Mouse (Mus musculus): ENCODE results near the gene Gfm2. TPM values are rescaled to one million over a fixed set of nuclear protein-coding genes. Genes with fewer than 3 reads are reported as not detected.
A peak's percentile ranks its signal among the peaks of the same experiment; 100 is the strongest.
"Not testable (repeated sequence)": the region's sequence is repeated elsewhere in the genome, so short reads cannot be mapped to it uniquely, and the experiment has no call there.

The Gfm2 gene
- polyA plus RNA-seq (2015; fragmentation: Nextera tagmentation; extraction: Ambion mirVana) = 12.7 and 13.1 TPM in 2 replicates

- TF ChIP-seq CTCF (IDR thresholded peaks at IDR 0.05; ENCODE audit: low read depth) (no peak), EP300 (optimal IDR thresholded peaks at IDR 0.05) (no peak)
- peak; percentile 89 for DNase-seq (ENCODE audit: low spot score)
- WGBS = under 1% methylated on average over 57 of the region's 57 CpGs
- Histone ChIP-seq H3K9ac (ENCODE audit: low read length) (peak within 1 kb of the TSS; percentile 90), H3K27me3 (ENCODE audit: control insufficient read depth, insufficient read depth, low read length) (no peaks in the 10 kb centered on the region), H3K9me3 (ENCODE audit: control insufficient read depth, low read length) (no peaks in the 10 kb centered on the region), H3K4me1 (replicated peaks; ENCODE audit: control insufficient read depth, insufficient read depth) (no peaks in the 10 kb centered on the region), H3K4me3 (ENCODE audit: low read depth, low read length) (peak within 1 kb of the TSS; percentile 88), H3K4me2 (replicated peaks; ENCODE audit: low read depth) (peak within 1 kb of the TSS; percentile 59), H3K36me3 (ENCODE audit: control insufficient read depth, insufficient read depth, low read length) (peaks cover 11% of the 10 kb centered on the region), H3K27ac (replicated peaks) (peak within 1 kb of the TSS; percentile 89)
- ATAC-seq (ENCODE audit: low FRiP score, low TSS enrichment) = peak; percentile 99
Observed at GRCm38 (mm10) chr13:97137466-97138400, at the start of gene Gfm2, which contains the start of gene Nsa2. Gene Gfm2 (plus strand): TSS chr13:97137937. Gene Nsa2 (minus strand): TSS chr13:97137937.

DNA sequence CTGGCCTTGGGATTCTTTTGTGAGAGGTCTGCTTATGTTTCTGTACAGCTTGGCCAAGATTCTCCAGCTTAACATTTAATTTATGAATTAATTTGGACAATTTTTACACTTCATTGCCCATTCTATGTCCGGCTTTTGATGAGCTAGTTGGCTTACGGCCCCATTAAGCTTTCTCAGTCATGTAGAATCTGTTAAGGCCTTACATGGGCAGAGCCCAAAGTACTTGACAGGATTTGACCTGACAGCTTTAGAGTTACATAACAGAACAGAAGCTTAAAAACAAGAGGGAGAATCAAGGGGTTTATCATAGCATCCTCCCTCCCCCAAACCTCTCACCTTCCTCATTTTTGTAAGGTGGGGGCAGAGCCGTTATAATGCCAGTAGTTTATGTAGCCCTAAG lies 49.6 kb upstream of the Gfm2 start:
- Histone ChIP-seq H3K27ac (replicated peaks) (no peak overlapping the region), H3K36me3 (ENCODE audit: control insufficient read depth, insufficient read depth, low read length) (no peaks in the 10 kb centered on the region), H3K4me3 (ENCODE audit: low read depth, low read length) (no peak overlapping the region), H3K4me2 (replicated peaks; ENCODE audit: low read depth) (no peak overlapping the region), H3K9ac (ENCODE audit: low read length) (no peak overlapping the region), H3K27me3 (ENCODE audit: control insufficient read depth, insufficient read depth, low read length) (no peaks in the 10 kb centered on the region), H3K4me1 (replicated peaks; ENCODE audit: control insufficient read depth, insufficient read depth) (no peaks in the 10 kb centered on the region), H3K9me3 (ENCODE audit: control insufficient read depth, low read length) (no peaks in the 10 kb centered on the region)
- ATAC-seq (ENCODE audit: low FRiP score, low TSS enrichment) (no peak), DNase-seq (ENCODE audit: low spot score) (no peak)
- TF ChIP-seq EP300 (optimal IDR thresholded peaks at IDR 0.05) = no peak
- TF ChIP-seq CTCF (IDR thresholded peaks at IDR 0.05; ENCODE audit: low read depth) = no peak
- 83% methylated on average over 3 of the region's 3 CpGs for WGBS

GRCm38 (mm10) chr13:97095726-97096125 lies 42.0 kb upstream of the Gfm2 start:
- H3K4me1 ChIP-seq (replicated peaks; ENCODE audit: control insufficient read depth, insufficient read depth) = no peaks in the 10 kb centered on the region
- 0 out of 2 replicates have a peak, but pooled peaks have one; percentile 4 for TF ChIP-seq CTCF (IDR thresholded peaks at IDR 0.05; ENCODE audit: low read depth)
- TF ChIP-seq EP300 (optimal IDR thresholded peaks at IDR 0.05) = no peak
- ATAC-seq (ENCODE audit: low FRiP score, low TSS enrichment) (no peak), DNase-seq (ENCODE audit: low spot score) (no peak)
- no peak overlapping the region for H3K4me2 ChIP-seq (replicated peaks; ENCODE audit: low read depth)
- H3K4me3 ChIP-seq (ENCODE audit: low read depth, low read length) = no peak overlapping the region
- WGBS = 77% methylated on average over 4 of the region's 4 CpGs
- no peaks in the 10 kb centered on the region for H3K9me3 ChIP-seq (ENCODE audit: control insufficient read depth, low read length)
- no peaks in the 10 kb centered on the region for H3K36me3 ChIP-seq (ENCODE audit: control insufficient read depth, insufficient read depth, low read length)
- no peaks in the 10 kb centered on the region for H3K27me3 ChIP-seq (ENCODE audit: control insufficient read depth, insufficient read depth, low read length)
- H3K27ac ChIP-seq (replicated peaks) = no peak overlapping the region
- H3K9ac ChIP-seq (ENCODE audit: low read length) = no peak overlapping the region

DNA sequence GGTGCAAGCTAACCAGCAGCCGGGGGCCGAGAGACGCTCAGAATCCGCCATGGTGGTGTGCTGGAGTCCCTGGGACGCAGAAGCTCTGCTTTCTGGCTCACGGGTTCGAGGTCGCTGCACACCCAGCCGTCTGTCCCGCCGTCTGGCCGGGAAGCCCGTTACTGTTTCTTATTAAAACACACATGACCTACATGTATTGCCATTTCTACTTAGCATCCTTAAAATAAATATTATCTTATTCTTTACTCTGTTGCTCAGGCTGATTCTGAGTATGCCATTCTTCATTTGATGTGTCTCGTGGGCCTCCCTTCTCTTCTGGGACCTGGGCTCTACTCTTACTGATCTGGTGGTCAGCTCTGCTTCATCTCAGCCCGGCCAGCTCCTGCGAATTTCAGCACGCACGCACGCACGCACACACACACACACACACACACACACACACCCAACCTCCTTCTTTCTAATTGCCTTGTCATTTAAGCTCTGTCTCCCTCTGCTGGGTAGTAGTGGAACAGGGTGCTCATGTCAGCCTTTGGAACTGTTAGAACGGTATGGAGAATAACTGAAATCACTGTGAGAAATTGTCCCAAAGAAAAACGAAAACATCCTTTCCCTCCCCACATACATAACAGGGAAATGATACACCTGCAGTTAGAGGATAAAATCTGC lies 38.4 kb upstream of the Gfm2 start, which contains the start of gene Gm6169:
TSS of gene Gm6169 (minus strand) at position 51 of the 666 bp plus-strand sequence.
- no peak for ATAC-seq (ENCODE audit: low FRiP score, low TSS enrichment)
- no peak for TF ChIP-seq EP300 (optimal IDR thresholded peaks at IDR 0.05)
- TF ChIP-seq CTCF (IDR thresholded peaks at IDR 0.05; ENCODE audit: low read depth) = peak; percentile 94
- Histone ChIP-seq H3K9ac (ENCODE audit: low read length) (no peak within 1 kb of the TSS), H3K27ac (replicated peaks) (no peak within 1 kb of the TSS), H3K9me3 (ENCODE audit: control insufficient read depth, low read length) (no peaks in the 10 kb centered on the region), H3K4me2 (replicated peaks; ENCODE audit: low read depth) (no peak within 1 kb of the TSS), H3K27me3 (ENCODE audit: control insufficient read depth, insufficient read depth, low read length) (no peaks in the 10 kb centered on the region), H3K4me3 (ENCODE audit: low read depth, low read length) (no peak within 1 kb of the TSS), H3K4me1 (replicated peaks; ENCODE audit: control insufficient read depth, insufficient read depth) (no peaks in the 10 kb centered on the region), H3K36me3 (ENCODE audit: control insufficient read depth, insufficient read depth, low read length) (no peaks in the 10 kb centered on the region)
- WGBS = 67% methylated on average over 22 of the region's 22 CpGs
- DNase-seq (ENCODE audit: low spot score) = peak; percentile 66

DNA sequence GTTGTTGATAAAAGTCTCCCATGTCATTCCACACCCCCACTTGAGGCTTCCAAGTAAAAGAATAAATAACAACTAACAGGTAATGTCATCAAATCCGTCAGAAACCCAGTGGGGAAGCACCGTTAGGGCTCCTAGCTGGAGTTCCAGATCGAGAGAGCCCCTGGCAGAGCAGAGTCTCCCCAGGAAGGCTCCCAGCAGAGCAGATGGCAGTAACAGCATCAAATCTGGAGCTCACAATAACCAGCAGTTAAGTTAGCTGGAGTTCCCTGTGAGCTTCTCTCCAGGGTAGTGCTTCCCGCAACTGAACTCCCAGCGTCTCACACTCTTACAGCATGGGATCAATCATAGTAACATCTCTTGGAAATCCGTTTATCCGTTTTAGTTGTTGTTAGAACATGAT lies 32.7 kb upstream of the Gfm2 start:
- WGBS = 73% methylated on average over 7 of the region's 7 CpGs
- DNase-seq (ENCODE audit: low spot score) (no peak), ATAC-seq (ENCODE audit: low FRiP score, low TSS enrichment) (no peak)

DNA sequence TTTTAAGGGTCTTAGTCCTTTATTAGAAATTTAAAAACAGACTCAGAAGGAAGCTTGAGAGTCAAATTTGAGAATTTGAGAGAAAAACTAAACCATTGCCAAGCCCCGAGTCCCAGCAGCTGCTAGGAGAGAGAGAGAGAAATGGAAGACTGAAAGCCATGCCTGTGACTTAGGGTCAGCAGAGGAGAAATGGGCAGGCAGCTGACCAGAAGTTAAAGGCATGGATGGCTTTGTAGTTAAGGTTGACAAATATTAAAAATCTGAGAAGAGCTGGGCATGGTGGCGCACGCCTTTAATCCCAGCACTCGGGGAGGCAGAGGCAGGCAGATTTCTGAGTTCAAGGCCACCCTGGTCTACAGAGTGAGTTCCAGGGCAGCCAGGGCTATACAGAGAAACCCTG lies 30.0 kb upstream of the Gfm2 start:
- H3K27me3 ChIP-seq (ENCODE audit: control insufficient read depth, insufficient read depth, low read length); H3K4me3 ChIP-seq (ENCODE audit: low read depth, low read length); DNase-seq (ENCODE audit: low spot score); H3K4me1 ChIP-seq (replicated peaks; ENCODE audit: control insufficient read depth, insufficient read depth); H3K9ac ChIP-seq (ENCODE audit: low read length); H3K27ac ChIP-seq (replicated peaks); H3K4me2 ChIP-seq (replicated peaks; ENCODE audit: low read depth); H3K36me3 ChIP-seq (ENCODE audit: control insufficient read depth, insufficient read depth, low read length); H3K9me3 ChIP-seq (ENCODE audit: control insufficient read depth, low read length); ATAC-seq (ENCODE audit: low FRiP score, low TSS enrichment): not testable (repeated sequence)
- WGBS = 89% methylated on average over 4 of the region's 4 CpGs

More for the DNA sequence above, 32.7 kb upstream of the Gfm2 start:
- Histone ChIP-seq H3K9me3 (ENCODE audit: control insufficient read depth, low read length) (no peaks in the 10 kb centered on the region), H3K27ac (replicated peaks) (no peak overlapping the region), H3K27me3 (ENCODE audit: control insufficient read depth, insufficient read depth, low read length) (no peaks in the 10 kb centered on the region), H3K4me2 (replicated peaks; ENCODE audit: low read depth) (no peak overlapping the region), H3K36me3 (ENCODE audit: control insufficient read depth, insufficient read depth, low read length) (no peaks in the 10 kb centered on the region), H3K4me3 (ENCODE audit: low read depth, low read length) (no peak overlapping the region), H3K4me1 (replicated peaks; ENCODE audit: control insufficient read depth, insufficient read depth) (no peaks in the 10 kb centered on the region), H3K9ac (ENCODE audit: low read length) (no peak overlapping the region)
- TF ChIP-seq CTCF (IDR thresholded peaks at IDR 0.05; ENCODE audit: low read depth) = no peak

Measured in stomach, postnatal 0 days (tissue).